Mouse (Mus musculus) heart, embryonic 10.5 days (tissue): ENCODE data around the gene Nudt12. TPM values are rescaled to one million over a fixed set of nuclear protein-coding genes. Genes with fewer than 3 reads are reported as not detected.

Experiments
- DNase-seq: peaks from one replicate; pipeline ENCODE4 v3.0.0-alpha.2; 2017; ENCODE audit warnings: low spot score
- H3K27ac ChIP-seq: fragments of 300-500 bp; sonication (generic); 2 replicates; pipeline ENCODE4 v1.5.1; 2016; ENCODE audit warnings: mild to moderate bottlenecking
- H3K27me3 ChIP-seq: fragments of 300-500 bp; sonication (generic); 2 replicates; pipeline ENCODE4 v1.6.1; 2016; ENCODE audit warnings: mild to moderate bottlenecking; ENCODE audit not compliant: poor library complexity, insufficient read depth, severe bottlenecking
- H3K36me3 ChIP-seq: fragments of 300-500 bp; sonication (generic); 2 replicates; pipeline ENCODE4 v1.6.1; 2016; ENCODE audit warnings: mild to moderate bottlenecking, moderate library complexity
- H3K4me1 ChIP-seq: fragments of 300-500 bp; sonication (generic); 2 replicates; pipeline ENCODE4 v1.6.1; 2016; ENCODE audit warnings: mild to moderate bottlenecking
- H3K4me3 ChIP-seq: fragments of 300-500 bp; sonication (generic); 2 replicates; pipeline ENCODE4 v1.5.1; 2016; ENCODE audit warnings: mild to moderate bottlenecking, moderate library complexity
- H3K9me3 ChIP-seq: fragments of 300-500 bp; sonication (generic); 2 replicates; pipeline ENCODE4 v1.6.1; 2016; ENCODE audit warnings: mild to moderate bottlenecking, moderate library complexity
- WGBS: fragments of 180-500 bp; shearing (Covaris S2); methylation state at CpG from one replicate; pipeline ENCODE4 v1.1.7; 2016; 5-methylcytosine and 5-hydroxymethylcytosine counted together
- polyA plus RNA-seq: library from polyadenylated mRNA; unstranded; fragments of >200 nt; fragmentation: Nextera tagmentation; extraction: Ambion mirVana; gene quantifications from 2 replicates; pipeline ENCODE4 v1.2.1, GENCODE M21; 2016

The Nudt12 gene
- 7.8 and 8.5 TPM in 2 replicates for polyA plus RNA-seq

- H3K27me3 ChIP-seq: no peaks in the 10 kb centered on the region
- H3K4me3 ChIP-seq: peak within 1 kb of the TSS; percentile 83
- WGBS: under 1% methylated on average over 22 of the region's 22 CpGs
- H3K4me1 ChIP-seq: no peaks in the 10 kb centered on the region; the same call in 1 of the 2 replicates
- no peaks in the 10 kb centered on the region for H3K9me3 ChIP-seq
- H3K27ac ChIP-seq: peak within 1 kb of the TSS; percentile 94
- no peaks in the 10 kb centered on the region for H3K36me3 ChIP-seq
- DNase-seq: peak; percentile 85
These were observed at the start of gene Nudt12 for GRCm38 (mm10) chr17:59013091-59013459. Gene Nudt12, minus strand, starts transcription at chr17:59013372.

- no peak overlapping the region for H3K27ac ChIP-seq
- H3K27me3 ChIP-seq: no peaks in the 10 kb centered on the region
- no peaks in the 10 kb centered on the region for H3K36me3 ChIP-seq
- no peaks in the 10 kb centered on the region for H3K9me3 ChIP-seq
- H3K4me3 ChIP-seq: no peak overlapping the region
- no peak for DNase-seq
- WGBS: 82% methylated on average over 4 of the region's 4 CpGs
- H3K4me1 ChIP-seq: no peaks in the 10 kb centered on the region
These were observed 40.1 kb upstream of the Nudt12 start for GRCm38 (mm10) chr17:59053306-59053705.

- Histone ChIP-seq H3K9me3 (no peaks in the 10 kb centered on the region), H3K4me1 (no peaks in the 10 kb centered on the region), H3K36me3 (no peaks in the 10 kb centered on the region), H3K27me3 (no peaks in the 10 kb centered on the region), H3K27ac (no peak overlapping the region), H3K4me3 (no peak overlapping the region)
- no peak for DNase-seq
- 54% methylated on average over 5 of the region's 5 CpGs for WGBS
These were observed 26.6 kb upstream of the Nudt12 start for GRCm38 (mm10) chr17:59039754-59040153.

GRCm38 (mm10) chr17:59033445-59033844 lies 20.3 kb upstream of the Nudt12 start:
- no peak for DNase-seq
- Histone ChIP-seq H3K36me3 (no peaks in the 10 kb centered on the region), H3K4me3 (no peak overlapping the region), H3K4me1 (no peaks in the 10 kb centered on the region), H3K27ac (no peak overlapping the region), H3K9me3 (no peaks in the 10 kb centered on the region), H3K27me3 (no peaks in the 10 kb centered on the region)
- WGBS: 87% methylated on average over 3 of the region's 3 CpGs

GRCm38 (mm10) chr17:59026336-59026735 lies 13.2 kb upstream of the Nudt12 start:
- Histone ChIP-seq H3K9me3 (no peaks in the 10 kb centered on the region), H3K27me3 (no peaks in the 10 kb centered on the region), H3K27ac (no peak overlapping the region), H3K36me3 (no peaks in the 10 kb centered on the region), H3K4me1 (peaks cover 3% of the 10 kb centered on the region; the same call in 1 of the 2 replicates), H3K4me3 (no peak overlapping the region)
- 82% methylated on average over 3 of the region's 3 CpGs for WGBS
- DNase-seq: no peak

GRCm38 (mm10) chr17:59024502-59024901 lies 11.3 kb upstream of the Nudt12 start:
- H3K9me3 ChIP-seq: no peaks in the 10 kb centered on the region
- H3K4me3 ChIP-seq: no peak overlapping the region
- H3K36me3 ChIP-seq: no peaks in the 10 kb centered on the region
- peaks cover 3% of the 10 kb centered on the region; the same call in 1 of the 2 replicates for H3K4me1 ChIP-seq
- no peak overlapping the region for H3K27ac ChIP-seq
- no peak for DNase-seq
- WGBS: 64% methylated on average over 6 of the region's 6 CpGs
- H3K27me3 ChIP-seq: no peaks in the 10 kb centered on the region

GRCm38 (mm10) chr17:59023971-59024370 lies 10.8 kb upstream of the Nudt12 start:
- no peak for DNase-seq
- H3K4me1 ChIP-seq: peaks cover 3% of the 10 kb centered on the region; the same call in 1 of the 2 replicates
- H3K27ac ChIP-seq: no peak overlapping the region
- no peaks in the 10 kb centered on the region for H3K9me3 ChIP-seq
- H3K4me3 ChIP-seq: no peak overlapping the region
- no peaks in the 10 kb centered on the region for H3K27me3 ChIP-seq
- H3K36me3 ChIP-seq: no peaks in the 10 kb centered on the region
- 68% methylated on average over 4 of the region's 5 CpGs for WGBS

- no peaks in the 10 kb centered on the region for H3K36me3 ChIP-seq
- no peak overlapping the region for H3K27ac ChIP-seq
- no peaks in the 10 kb centered on the region for H3K27me3 ChIP-seq
- 88% methylated on average over 4 of the region's 4 CpGs for WGBS
- H3K4me1 ChIP-seq: peaks cover 3% of the 10 kb centered on the region; the same call in 1 of the 2 replicates
- no peaks in the 10 kb centered on the region for H3K9me3 ChIP-seq
- H3K4me3 ChIP-seq: no peak overlapping the region
- no peak for DNase-seq
These were observed 5.5 kb upstream of the Nudt12 start for GRCm38 (mm10) chr17:59018666-59019065.

- no peaks in the 10 kb centered on the region for H3K9me3 ChIP-seq
- no peaks in the 10 kb centered on the region for H3K27me3 ChIP-seq
- H3K36me3 ChIP-seq: no peaks in the 10 kb centered on the region
- no peak for DNase-seq
- 14% methylated on average over 15 of the region's 15 CpGs for WGBS
- no peaks in the 10 kb centered on the region; the same call in 1 of the 2 replicates for H3K4me1 ChIP-seq
- H3K4me3 ChIP-seq: peak overlapping the region; percentile 83
- H3K27ac ChIP-seq: peak overlapping the region; percentile 94
These were observed 616 bp downstream of the Nudt12 start for GRCm38 (mm10) chr17:59012421-59013090.

GRCm38 (mm10) chr17:59011546-59012307 lies 1.4 kb downstream of the Nudt12 start:
- no peaks in the 10 kb centered on the region for H3K27me3 ChIP-seq
- H3K9me3 ChIP-seq: no peaks in the 10 kb centered on the region
- H3K4me1 ChIP-seq: no peaks in the 10 kb centered on the region; the same call in 1 of the 2 replicates

GRCm38 (mm10) chr17:58991275-58991674 lies 21.9 kb downstream of the Nudt12 start, which contains the start of gene Pdzph1:
Gene Pdzph1, minus strand, starts transcription at chr17:58991375.
- H3K27me3 ChIP-seq: no peaks in the 10 kb centered on the region
- H3K9me3 ChIP-seq: no peaks in the 10 kb centered on the region
- 78% methylated on average over 6 of the region's 6 CpGs for WGBS
- no peaks in the 10 kb centered on the region for H3K4me1 ChIP-seq
- no peak within 1 kb of the TSS for H3K4me3 ChIP-seq
- H3K27ac ChIP-seq: no peak within 1 kb of the TSS
- no peaks in the 10 kb centered on the region for H3K36me3 ChIP-seq
- no peak for DNase-seq

More at GRCm38 (mm10) chr17:59011546-59012307, 1.4 kb downstream of the Nudt12 start:
- no peak for DNase-seq
- H3K36me3 ChIP-seq: no peaks in the 10 kb centered on the region
- no peak overlapping the region for H3K4me3 ChIP-seq
- no peak overlapping the region for H3K27ac ChIP-seq
- 82% methylated on average over 13 of the region's 13 CpGs for WGBS

- Histone ChIP-seq H3K9me3 (no peaks in the 10 kb centered on the region), H3K4me1 (no peaks in the 10 kb centered on the region), H3K27ac (no peak overlapping the region), H3K27me3 (no peaks in the 10 kb centered on the region), H3K4me3 (no peak overlapping the region), H3K36me3 (no peaks in the 10 kb centered on the region)
- 63% methylated on average over 5 of the region's 5 CpGs for WGBS
- DNase-seq: no peak
These were observed 39.9 kb downstream of the Nudt12 start for GRCm38 (mm10) chr17:58973237-58973636.

- no peak overlapping the region for H3K27ac ChIP-seq
- WGBS: 28% methylated on average over 3 of the region's 3 CpGs
- DNase-seq: no peak
These were observed 53.3 kb downstream of the Nudt12 start for GRCm38 (mm10) chr17:58959905-58960304.

More at GRCm38 (mm10) chr17:58959905-58960304, 53.3 kb downstream of the Nudt12 start:
- Histone ChIP-seq H3K4me3 (no peak overlapping the region), H3K4me1 (no peaks in the 10 kb centered on the region), H3K9me3 (no peaks in the 10 kb centered on the region), H3K36me3 (no peaks in the 10 kb centered on the region), H3K27me3 (no peaks in the 10 kb centered on the region)
